Mouse (Mus musculus) left cerebral cortex, adult 9 months (tissue): ENCODE data around the gene Meis2.

Experiments
- DNase-seq, 2 experiments: peaks; one replicate each; pipeline ENCODE4 v3.0.0; 2022; ENCODE audit warnings: low spot score in 2 of 2

Gene Meis2

DNA sequence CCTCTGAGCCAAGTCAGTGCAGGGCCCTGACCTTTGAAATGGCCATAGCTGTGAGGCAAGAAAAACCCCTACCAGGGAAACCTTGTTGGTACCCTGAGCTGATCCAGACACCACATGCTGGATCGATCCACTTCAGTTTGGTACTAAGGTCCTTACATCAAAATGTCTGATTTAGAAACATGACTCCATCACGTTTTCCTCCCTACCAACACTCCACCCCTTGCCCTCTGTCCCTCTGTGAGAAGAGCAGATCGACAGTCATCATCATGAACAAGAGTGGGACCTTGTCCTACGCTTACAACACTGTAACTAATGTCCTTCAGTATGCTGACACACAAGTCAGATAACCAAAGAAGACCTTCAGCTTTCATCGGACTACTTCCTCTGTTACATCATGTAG, 66.8 kb downstream of the Meis2 start:
- DNase-seq, result no peak

DNA sequence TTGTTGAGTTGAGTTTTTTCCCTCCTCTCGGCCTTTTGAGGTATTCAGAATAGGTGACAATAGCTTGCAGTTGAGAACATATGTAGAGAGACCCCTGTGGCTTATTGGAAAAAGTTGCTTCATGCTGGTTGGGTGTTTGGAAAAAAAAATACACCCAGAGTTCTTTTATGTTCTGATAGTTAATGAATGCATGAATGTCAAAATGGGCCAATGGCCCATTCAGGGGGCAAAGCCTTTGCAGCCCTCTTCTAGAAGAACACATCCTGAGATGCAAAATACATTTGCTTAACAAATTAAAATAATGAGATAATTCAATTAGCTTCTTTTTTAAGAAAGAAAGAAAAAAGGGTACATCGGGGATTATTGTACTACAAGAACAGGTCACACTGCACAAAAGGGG, 69.2 kb downstream of the Meis2 start:
- no peak for DNase-seq

DNA sequence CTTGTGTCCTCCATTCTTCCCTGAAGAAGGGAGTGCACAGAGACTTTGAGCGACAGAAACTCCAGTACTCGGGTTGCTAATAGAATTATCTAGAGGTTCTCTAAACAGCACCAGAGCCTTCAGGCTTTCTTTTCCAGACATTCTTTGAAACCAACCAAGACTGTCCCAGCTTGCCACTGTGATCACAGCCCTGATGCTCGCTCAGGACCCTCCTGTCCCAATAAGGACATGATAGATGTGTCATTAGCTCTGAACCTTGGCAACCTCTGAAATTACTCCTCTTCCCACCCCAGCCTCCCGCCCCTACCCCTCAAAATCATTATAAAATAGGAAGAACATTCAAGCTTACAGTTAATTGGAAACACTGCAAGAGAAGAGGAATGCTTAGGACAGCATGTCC, 71.8 kb downstream of the Meis2 start:
- DNase-seq, result no peak

DNA sequence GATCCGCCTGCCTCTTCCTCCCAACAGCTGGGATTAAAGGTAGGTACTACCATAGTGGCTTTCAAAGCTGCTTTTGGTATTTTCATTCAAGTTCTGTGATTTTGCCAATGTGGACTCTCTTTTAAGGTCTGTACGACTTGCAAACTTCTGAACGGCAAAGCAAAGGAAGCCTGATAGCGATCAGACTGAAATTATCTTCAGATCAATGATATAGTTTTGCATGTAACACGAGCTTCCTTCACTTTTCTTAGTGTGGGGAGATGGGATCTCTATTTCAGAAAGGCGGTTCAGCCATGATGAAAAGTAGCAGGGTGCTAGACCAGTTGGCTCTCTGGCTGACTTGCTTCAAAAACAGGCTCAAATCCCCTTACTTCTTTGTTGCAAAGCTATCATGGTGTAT, 76.4 kb downstream of the Meis2 start:
- no peak for DNase-seq

DNA sequence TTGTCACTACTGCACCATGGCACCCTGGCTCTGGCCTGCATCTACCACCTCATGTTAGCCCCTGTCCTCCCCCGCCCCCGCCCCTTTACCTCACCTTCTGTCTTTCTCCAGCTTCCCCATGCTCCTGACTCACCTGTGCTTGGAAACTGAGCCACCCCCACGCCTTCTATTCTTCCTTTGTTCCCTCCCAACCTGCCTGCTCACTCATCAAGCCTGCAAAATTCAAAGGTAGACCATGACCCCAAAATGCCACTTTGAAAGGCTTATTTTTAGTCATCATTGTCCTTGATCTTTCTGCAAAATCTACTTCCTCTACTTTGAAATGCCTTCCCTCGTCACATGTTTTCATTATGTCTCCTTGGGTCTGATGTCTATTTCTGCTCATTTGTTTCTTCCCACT, 77.2 kb downstream of the Meis2 start:
- peak in 1 of 2 experiments; percentile 58 for DNase-seq

DNA sequence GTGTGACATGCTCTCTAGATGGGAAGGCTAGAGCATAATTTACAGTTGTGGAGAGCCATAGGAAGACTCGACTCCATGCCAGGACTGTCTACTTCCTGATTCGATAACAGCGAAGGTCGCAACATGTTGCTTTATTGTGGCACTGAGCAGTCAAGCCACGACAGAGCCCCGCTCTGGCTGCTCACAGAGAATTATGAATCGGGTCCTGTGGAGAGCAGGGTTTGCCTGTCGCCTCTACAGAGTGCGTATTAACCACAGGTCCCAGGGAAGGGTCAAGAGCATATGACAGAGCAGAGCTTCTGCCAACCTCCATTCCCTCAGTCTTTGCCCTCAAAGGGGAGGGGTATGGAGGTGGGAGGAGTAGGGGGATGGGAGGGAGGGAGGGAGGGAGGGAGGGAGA, 80.7 kb downstream of the Meis2 start:
- no peak for DNase-seq

DNA sequence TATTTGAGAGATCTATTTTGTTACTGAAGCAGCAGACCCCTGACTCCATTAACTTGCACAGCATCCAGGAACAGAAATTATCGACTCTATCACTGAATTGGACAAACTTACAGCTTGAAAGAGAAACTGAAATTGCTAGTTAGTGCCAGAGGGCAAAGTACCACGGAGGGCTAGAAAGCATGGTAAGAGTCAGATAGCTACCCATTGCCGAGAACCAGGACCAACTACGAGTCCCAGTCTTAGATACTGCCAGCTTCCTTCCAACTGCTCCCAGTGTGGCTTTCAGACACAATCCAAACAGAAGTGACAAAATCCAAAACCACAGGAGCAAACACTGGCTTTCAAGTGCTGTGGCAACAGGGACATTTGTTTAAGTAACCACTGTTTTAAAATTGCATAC, 81.2 kb downstream of the Meis2 start:
- DNase-seq, result no peak

DNA sequence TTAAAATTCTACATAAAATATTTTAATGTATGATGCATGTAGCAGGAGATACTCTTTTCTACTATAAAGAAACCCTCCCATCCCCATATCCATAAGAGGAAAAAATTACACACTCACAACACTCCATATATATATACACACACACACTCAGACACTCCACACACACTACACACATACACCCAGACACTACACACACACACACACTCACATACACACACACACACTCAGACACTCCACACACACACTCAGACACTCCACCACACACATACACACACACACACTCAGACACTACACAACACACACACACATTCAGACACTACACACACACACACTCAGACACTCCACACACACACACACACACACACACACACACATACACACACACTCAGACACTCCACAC, 85.1 kb downstream of the Meis2 start:
- no peak for DNase-seq

DNA sequence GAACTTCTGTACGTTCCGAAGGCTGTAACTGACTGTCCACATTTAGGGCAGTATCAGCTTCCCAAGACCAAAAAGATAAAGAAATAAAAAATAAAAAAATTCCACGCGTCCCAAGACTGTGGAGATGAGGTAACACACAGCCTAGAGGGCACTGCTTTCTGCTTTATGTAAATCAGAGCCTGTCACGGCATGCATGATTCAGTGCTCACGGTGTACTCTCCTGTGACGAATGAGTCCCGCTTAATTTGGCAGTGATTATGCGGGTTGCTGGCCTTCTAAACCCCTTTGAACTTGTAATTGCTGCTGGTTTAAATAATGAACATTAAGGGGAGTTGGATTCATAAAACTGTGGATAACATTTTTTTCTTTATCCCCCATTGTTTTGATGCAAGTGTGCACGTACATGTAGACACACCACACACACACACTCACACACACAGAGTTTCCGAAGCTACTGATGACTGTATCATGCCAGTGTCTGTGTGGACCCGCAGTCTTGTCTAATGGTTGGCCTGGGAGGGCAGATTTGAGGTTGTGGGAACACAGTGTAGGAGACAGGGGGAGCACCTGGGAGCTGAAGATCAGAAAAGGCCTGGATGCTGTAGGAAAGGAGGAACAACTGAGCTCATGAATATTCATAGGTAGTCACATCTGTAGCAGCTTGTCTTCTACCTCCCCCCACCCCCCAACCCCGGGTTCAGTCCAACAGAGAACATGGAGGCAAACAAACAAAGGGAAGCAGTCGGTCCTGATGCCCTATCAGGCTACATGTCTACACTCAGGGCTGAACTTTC, 85.8 kb downstream of the Meis2 start:
- no peak for DNase-seq

DNA sequence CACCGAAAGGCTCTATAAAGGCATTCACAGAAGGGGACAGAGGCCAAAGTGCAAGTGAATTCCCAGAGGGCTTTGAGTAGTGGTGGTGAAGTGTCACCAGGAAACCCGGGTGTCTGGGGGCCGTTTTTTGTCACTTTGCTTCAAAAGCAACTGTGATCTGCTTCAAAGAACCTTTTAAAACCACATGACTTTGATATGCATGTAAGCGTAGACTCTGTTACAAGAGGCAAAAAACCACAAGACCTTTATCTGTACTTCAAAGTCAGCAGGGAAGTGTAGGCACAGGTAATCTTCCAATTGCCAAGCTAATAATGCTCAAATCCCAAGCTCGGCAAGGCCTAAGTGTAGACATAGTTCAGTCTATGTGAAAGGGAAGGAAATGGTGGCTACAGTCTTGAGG, 87.0 kb downstream of the Meis2 start:
- no peak for DNase-seq

DNA sequence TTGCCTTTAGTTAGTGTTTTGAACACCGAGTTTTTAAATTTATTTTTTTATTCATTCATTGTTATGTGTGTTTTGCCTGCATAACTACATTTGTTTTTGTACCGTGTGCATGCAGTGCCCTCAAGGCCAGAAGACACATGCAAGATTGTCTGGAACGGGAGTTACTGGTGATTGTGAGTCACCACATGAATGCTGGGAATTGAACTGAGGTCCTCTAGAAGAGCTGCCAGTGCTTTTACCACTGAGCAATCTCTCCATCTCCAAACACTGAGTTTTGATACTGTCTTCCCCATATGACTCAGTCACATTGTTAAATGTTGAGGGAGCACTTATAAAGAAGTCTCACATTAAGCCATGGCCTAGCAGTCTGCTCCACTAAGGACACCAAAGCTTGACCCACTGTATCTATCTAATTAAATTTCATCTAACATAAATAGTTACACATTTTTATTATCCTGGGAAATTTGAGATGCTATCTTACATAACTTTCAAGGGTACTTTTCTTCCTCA, 94.3 kb downstream of the Meis2 start:
- DNase-seq, result no peak

DNA sequence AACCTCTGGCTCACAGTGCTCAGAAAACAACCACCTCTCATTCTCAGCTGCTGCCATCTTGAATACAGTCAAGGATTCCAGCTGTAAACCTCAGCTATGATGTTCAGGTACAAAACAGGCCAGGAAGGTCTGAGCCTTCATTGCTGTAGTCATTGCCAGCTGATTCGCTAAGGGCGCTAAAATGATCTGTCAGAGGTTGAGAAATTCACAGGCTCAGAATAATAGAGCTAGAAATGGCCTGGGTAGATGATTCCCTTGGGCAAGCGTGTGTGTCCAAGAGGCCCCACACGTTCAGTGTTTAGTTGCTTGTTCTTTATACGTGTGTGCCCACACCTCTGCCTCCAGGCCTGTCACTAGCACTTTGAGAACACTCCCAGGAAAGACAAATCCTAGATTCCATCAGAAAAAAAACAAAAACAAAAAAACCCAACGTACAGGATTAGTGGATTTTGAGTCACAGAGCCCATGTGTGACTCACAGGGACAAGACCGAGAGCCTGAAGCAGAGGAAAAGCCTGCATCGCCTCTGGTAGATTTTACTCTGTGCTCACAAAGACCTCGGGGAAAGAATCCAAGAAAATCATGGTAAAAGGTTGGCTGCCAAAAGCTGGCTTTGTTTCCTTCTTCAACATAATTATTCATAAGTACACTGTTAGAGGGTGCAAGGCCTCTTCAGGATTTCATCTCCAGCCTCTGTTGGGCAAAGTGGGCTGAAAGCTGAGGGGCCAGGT, 95.4 kb downstream of the Meis2 start:
- peak in 1 of 2 experiments; percentile 14 for DNase-seq

DNA sequence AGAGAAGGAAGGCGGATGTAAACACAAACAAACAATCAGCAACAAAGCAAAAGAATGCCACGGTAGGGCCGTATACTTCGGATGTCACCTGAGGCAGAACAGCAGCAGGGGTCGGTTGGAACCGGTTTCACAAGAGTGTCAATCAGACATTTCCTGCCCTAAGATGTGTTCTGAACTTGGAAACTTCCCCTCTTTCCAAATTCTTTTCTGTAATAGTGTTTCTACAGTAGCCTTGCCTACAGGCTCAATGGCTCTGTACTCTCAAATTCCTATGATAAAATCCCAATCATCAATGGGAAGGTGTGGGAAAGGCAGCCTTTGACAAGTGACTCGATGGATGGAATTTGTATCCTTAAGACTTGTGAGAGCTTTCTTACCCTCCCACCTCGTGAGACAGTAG, 96.4 kb downstream of the Meis2 start:
- no peak for DNase-seq

DNA sequence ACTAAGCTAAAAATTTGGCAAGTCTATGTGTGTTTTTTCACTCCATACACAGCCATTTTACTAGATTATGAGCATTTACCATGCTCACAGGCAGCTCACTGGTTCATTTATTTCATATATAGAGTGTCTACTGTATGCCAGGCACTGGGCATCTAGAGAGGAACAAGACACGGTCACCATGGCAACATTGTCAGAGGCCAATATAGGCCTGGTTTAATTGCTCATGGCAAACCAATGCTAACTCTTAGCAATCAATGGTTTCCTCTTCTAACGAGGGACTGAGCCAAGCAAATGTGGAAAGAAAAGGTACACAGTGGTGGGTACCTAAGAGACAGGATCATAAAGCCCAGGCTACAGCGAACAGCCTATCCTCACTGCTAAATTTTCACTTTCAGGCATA, 100.7 kb downstream of the Meis2 start:
- DNase-seq, result no peak

DNA sequence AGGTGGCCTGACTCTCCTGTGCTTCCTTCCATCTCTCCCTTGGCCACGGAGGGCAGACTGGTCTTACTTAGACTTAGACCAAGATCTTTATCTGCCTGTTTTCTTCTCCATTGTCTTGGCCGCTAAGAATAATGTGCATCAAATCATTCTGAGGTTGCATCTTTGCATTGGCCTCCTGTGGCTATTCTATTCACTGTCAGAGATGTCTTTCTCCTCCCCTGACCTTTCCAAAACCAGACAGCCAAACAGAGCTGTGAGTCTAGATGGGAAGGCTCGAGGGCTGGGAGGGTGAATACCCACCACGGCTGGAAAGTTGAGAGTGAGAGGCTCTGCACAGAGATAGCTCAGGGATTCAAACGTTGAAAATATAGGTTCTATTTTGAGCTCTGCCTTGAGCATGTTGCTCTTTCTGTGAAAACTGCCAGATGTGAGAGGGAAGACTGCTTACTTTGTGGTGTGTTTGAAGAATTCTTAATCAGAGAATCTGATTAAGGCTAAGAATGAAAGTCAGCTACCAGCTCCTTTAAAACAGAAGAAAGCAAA, 102.3 kb downstream of the Meis2 start:
- DNase-seq, result no peak

DNA sequence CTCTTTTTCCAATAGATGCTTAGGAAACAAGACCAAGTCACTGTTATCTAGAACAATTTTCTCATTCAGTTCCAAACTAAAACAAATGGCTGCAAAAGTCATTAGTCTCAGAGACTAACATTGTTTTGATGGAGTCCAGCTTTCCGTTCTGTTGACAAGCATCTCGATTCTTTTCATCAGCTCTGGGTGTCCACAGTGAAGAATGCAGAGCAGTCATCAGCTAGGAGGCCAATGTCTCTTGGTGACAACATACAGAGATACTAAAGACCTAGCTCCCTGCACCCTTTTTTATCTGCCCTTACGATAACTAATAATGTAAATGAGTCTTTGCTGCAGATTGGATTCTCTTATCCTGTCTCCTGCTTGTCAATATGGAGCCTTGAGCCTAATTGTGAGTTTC, 102.9 kb downstream of the Meis2 start:
- no peak for DNase-seq

DNA sequence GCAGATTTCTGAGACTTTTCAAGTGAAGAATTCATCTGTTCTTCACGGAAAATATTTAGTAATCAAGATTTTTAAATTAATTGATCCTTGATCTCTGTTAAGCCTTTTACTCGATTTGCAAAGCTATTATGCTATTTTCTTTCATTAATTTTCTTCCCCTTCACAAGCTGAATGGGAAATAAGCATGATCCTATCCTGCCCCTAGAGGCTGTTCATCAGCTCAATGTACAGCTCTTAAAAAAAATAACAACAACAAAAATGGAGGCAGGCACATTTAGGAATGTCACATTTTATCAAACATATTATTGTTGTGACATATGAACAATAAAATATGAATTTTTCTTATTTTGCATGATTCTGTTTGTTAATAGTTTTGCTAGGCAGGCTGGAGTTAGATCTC, 103.5 kb downstream of the Meis2 start:
- DNase-seq, result no peak

DNA sequence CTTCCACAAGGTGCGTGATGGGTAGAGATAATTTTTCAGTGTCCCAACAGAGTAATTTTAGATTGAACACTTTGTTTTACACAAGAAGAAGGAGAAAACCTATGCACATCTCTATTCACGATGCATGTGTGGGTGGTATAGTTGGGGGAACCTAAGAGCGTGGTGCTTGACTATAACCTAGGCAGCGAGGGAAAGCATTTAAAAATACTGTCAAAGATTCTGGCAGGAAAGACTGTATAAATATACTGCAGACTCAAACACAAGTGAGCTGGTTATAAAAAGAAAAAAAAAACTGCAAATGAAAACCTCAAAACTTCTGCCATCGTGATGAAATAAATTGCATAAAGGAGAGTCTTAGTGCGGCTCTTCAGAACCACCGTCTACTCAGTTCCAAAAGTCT, 105.0 kb downstream of the Meis2 start:
- DNase-seq, result peak in 1 of 2 experiments; percentile 27

DNA sequence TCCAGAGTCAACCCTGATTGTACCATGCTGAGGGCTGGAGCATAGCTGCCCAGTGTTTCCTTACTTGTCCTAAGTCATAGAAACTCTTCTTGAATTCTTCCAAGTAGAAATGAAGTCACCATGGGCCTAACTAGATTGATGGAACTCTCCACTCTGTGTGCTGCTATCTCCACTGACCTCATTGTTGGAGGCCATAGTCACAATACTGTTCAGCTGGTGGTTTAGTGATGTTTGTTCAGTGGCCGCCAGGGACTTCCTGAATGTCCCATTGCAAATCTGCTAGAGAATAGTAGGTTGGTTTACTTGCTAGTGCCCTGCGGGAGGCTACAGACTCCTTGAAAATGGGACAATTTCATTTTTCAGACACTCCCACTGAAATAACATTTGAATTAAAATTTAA, 108.9 kb downstream of the Meis2 start:
- DNase-seq, result no peak

DNA sequence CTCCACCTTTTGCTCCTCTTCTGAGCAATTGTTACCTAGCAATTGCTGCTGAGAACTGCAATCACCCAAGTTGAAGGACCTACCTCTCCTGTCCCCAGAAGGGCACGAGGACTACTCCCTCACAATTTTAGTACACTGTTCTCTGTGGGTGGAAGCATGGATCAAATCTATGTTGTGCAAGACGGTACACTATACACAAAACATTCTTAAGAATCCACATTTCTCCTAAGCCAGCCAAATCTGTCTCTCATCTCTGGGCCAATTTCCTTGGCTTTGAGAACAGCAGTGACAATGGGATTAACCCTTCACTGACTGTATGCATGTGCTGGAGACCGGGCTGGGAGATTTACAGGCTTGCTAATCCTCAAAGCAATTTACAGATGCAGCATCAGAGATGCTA, 115.0 kb downstream of the Meis2 start:
- DNase-seq, result no peak

DNA sequence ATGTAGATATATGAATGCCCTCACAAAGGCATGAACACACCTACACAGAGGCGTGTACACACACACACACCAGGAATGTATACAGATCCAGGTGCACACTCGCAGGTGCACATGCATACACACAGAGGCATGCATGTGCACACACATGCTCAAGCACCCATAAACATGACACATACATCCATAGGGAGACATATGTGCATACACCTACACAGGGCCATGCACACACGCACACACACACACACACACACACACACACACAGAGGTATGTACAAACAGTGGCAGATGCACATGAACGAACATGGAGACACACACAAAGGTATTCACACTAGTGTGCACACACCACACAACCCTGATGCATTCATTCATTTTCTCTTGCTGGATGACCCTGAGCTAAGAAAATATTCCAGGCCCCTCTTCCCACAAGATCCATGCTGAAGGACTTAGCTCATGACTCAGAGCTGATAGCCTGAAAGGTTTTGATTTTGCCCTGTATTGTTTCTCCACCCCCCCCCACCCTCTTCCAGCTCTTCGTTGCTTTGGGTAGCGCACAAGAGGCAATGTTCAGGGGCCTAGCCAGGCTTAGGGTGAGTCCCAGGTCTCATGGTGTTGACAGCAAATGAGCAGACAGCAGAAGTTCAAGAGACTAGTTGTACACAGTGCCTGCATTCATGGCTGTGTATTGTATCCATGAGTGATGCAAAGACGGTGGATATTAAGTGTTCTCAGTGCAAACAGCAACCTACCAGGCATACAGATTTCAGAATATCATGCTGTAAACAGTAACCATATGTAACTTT, 116.8 kb downstream of the Meis2 start:
- no peak for DNase-seq

DNA sequence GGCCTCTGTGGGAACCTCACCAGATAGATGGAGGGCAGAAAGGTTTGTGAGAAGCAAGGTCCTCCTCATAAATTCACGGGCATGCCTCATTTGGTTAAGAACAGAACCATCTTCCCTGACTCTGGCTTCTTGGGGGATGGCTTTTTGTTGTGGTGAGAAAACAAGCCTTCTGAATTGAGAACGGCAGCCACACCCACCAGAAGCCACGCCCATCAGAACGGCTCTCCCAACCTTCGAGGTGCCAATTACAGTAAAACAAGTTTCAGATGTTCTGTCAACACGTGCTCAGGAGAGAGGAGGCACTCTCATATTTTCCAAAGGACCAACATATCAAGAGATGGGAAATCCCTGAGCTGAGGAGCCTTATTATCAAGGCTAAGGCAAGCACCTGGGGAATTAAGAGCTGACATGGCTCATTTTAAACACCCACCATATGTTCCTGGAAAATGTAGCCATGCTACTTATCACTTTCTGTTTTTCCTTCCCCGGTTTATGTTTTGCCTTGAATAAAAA, 117.9 kb downstream of the Meis2 start:
- no peak for DNase-seq
